Mouse (Mus musculus) brown adipose tissue, adult 24 weeks (tissue): Measurements from ENCODE around the gene Fgf8. TPM values are rescaled to one million over a fixed set of nuclear protein-coding genes. Genes with fewer than 3 reads are reported as not detected.

Experiments
- H3K27ac ChIP-seq: fragments of 200-500 bp; replicated peaks from 2 replicates; pipeline ENCODE4 v1.5.1; 2012; ENCODE audit warnings: low read depth, mild to moderate bottlenecking, low read length
- H3K4me1 ChIP-seq: fragments of 200-500 bp; 2 replicates; pipeline ENCODE4 v1.6.1; 2012; ENCODE audit warnings: low read length, mixed read lengths; ENCODE audit not compliant: control insufficient read depth, insufficient read depth, insufficient read length
- H3K4me3 ChIP-seq: fragments of 200-500 bp; 2 replicates; pipeline ENCODE4 v1.5.1; 2012; ENCODE audit warnings: low read depth, mild to moderate bottlenecking, low read length, moderate library complexity; ENCODE audit not compliant: insufficient read depth
- polyA plus RNA-seq: library from polyadenylated mRNA; stranded (reverse); fragments of >200 nt; gene quantifications from 2 replicates; pipeline ENCODE4 v1.2.4, GENCODE M21; 2012; ENCODE audit not compliant: missing spikeins, insufficient read depth, insufficient read length

Fgf8 gene
- polyA plus RNA-seq, 1 experiment, result not detected

DNA sequence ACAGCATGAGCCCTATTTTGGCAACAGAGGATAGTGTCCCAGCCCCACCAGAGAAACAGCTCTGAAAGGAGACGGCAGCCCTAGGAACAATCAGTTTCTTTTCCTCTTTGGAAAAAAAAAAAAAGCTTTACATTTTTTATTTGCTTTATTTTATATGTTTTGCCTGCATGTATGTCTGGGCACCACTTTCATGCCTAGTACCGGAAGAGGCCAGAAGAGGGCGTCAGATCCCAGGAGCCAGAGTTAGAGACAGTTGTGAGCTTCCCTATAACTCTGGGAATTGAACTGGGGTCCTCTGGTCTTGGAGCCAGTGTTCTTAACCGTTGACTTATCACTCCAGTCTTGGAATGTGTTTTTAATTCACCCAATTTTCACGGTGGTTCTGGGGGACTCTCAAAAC is 20.5 kb downstream of the Fgf8 start:
- H3K4me1 ChIP-seq, result peaks cover 3% of the 10 kb centered on the region; the same call in 1 of the 2 replicates
- no peak overlapping the region for H3K27ac ChIP-seq
- no peak overlapping the region for H3K4me3 ChIP-seq

DNA sequence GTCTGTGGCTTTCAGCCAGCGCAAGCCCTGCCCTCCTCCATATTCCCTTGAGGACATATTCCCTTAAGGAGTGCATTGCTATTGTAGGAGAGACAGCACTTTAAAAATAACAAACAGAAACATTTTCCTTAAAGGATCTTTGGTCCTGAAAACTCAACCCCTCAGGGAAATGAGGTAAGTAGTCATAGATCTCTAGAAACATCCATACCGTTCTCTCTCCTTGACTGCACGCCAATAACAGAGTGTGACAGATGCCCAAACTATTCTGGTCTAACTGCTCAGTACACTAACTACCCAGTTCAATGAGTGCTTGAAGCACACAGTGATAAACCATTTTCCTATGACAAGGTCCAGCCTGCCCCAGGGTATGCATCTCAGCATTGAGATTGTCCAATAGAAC is 24.4 kb downstream of the Fgf8 start:
- Histone ChIP-seq H3K4me1 (peaks cover 3% of the 10 kb centered on the region; the same call in 1 of the 2 replicates), H3K4me3 (peak overlapping the region; percentile 25; the same call in 1 of the 2 replicates), H3K27ac (no peak overlapping the region)

GRCm38 (mm10) chr19:45717493-45718220 is 25.1 kb downstream of the Fgf8 start:
- peaks cover 3% of the 10 kb centered on the region; the same call in 1 of the 2 replicates for H3K4me1 ChIP-seq
- no peak overlapping the region for H3K27ac ChIP-seq
- H3K4me3 ChIP-seq, result peak overlapping the region; percentile 25; the same call in 1 of the 2 replicates

DNA sequence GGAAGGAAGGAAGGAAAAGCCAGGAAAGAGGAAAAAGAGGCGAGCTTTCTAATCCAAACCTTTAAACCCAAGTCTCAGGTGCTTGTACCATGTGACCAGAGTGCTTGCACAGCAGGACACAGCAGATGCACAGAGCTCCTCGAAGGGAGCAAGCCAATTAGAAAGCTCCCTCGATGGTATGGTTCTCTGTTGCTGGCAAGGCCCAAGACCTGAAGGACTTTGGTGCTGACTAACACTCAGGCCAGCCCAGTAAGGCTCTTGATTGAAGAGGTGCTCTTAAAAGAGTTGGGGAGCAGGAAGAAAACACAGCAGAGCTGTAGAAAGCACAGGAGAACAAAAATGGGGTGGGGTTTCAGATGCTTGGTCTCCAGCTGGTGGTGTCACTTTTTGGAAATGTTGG is 34.0 kb downstream of the Fgf8 start:
- Histone ChIP-seq H3K4me1 (no peaks in the 10 kb centered on the region), H3K4me3 (no peak overlapping the region), H3K27ac (no peak overlapping the region)

- H3K4me1 ChIP-seq, result no peaks in the 10 kb centered on the region
- no peak overlapping the region for H3K27ac ChIP-seq
- no peak overlapping the region for H3K4me3 ChIP-seq
Observed at GRCm38 (mm10) chr19:45696281-45696600, 46.5 kb downstream of the Fgf8 start.

DNA sequence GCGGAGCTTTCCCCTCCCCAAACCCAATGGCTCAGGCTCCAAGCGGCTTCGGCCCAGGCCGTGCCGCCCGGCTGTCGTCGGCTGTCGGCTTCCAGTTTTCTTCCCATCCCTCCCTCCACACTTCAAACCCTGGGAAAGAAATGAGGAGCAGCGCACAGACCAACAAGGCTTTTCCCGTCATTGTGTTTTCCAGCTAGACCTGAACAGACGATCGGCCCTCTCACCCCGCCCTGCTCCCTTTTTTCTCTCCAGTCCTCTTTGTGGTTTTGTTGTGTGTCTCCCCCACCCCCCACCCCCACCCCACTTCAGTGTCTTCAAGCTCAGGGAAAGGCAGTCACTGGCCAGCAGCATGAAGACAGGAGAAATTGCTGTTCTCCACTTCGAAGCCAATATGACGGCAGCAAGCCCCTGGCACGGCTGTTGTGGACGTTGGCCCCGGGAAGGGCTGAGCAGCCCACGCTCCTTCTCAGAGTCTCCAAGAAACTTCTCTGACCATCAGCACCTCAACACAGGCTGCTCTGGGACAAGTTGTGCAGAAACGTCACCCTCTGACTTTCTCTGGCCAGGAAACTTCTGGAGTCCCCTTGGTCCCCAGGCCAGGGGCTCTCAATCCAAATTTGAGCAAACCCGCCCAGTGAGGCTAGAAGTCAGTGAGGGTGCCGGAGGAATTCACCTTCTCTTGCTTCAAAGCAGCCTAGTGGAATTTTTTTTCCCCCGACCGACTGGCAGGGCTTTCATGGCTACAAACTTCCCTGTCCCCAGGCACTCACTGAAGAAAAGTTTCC is 47.0 kb downstream of the Fgf8 start:
- H3K4me3 ChIP-seq, result no peak overlapping the region
- H3K4me1 ChIP-seq, result no peaks in the 10 kb centered on the region
- no peak overlapping the region for H3K27ac ChIP-seq

- Histone ChIP-seq H3K27ac (no peak overlapping the region), H3K4me3 (no peak overlapping the region), H3K4me1 (no peaks in the 10 kb centered on the region)
Observed at GRCm38 (mm10) chr19:45694056-45694455, 48.7 kb downstream of the Fgf8 start.

DNA sequence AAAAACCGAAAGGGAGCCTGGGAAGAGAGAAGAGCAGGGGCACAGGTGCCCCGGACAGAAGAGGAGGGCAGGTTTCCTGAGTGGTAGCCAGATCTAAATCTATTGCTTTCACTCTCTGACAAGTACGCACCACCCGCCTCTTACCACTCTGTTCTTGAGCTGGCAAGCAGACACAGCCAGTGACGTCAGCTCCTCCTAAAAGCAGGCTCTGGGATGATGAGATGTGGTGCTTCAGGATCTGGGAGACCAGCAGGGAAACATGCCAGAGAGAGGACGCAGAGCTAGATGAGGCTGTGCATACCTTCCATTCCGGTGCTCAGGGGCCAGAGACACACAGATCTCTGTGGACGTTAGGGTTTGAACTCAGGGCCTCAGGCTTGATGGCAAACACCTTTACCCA is 50.5 kb downstream of the Fgf8 start:
- H3K27ac ChIP-seq, result no peak overlapping the region
- no peaks in the 10 kb centered on the region for H3K4me1 ChIP-seq
- no peak overlapping the region for H3K4me3 ChIP-seq

DNA sequence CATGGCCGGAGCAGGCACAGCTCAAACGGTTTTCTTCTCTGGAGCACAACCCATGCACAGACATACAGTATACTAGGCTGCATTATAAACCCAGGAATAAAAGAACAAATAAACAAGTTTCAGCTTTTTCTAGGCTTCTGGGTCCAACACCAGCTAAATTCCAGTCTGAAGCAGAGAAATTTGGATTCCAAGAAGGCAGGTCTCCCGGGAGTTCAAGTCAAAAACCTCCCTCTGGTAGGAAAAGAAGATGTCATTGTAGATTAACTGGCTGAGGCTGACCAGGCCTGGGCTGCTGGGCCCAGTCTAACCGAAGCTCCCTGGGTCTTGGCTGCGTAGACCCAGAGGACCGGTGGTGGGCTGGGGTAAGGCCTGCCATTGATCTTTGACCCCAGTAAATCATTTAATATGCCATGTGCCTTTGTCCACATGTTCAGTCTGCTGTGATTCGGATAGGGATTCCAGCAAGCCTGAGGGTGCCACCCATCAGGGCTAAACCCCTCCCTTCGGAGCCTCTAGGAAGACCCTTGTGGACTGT is 51.6 kb downstream of the Fgf8 start:
- no peak overlapping the region for H3K27ac ChIP-seq

GRCm38 (mm10) chr19:45687001-45687400 is 55.7 kb downstream of the Fgf8 start:
- Histone ChIP-seq H3K27ac (no peak overlapping the region), H3K4me3 (no peak overlapping the region), H3K4me1 (no peaks in the 10 kb centered on the region)

More for the DNA sequence above, 51.6 kb downstream of the Fgf8 start:
- Histone ChIP-seq H3K4me1 (no peaks in the 10 kb centered on the region), H3K4me3 (no peak overlapping the region)

Other genes with a start within 250 kb of the Fgf8 start
- 6.2 and 6.3 TPM in 2 replicates for gene Poll, start 182.4 kb downstream of the Fgf8 start, polyA plus RNA-seq
- 20.1 and 26.1 TPM in 2 replicates for gene Gm17018, start 182.3 kb downstream of the Fgf8 start, polyA plus RNA-seq
- 32.7 and 59.3 TPM in 2 replicates for gene Fbxw4, start 82.6 kb downstream of the Fgf8 start, polyA plus RNA-seq
- gene Npm3, start 6.7 kb upstream of the Fgf8 start, polyA plus RNA-seq, result 26.4 and 35.8 TPM in 2 replicates
- 24.6 and 48.1 TPM in 2 replicates for gene Mgea5, start 40.9 kb upstream of the Fgf8 start, polyA plus RNA-seq
- gene Kcnip2, start 73.1 kb upstream of the Fgf8 start, polyA plus RNA-seq, result not detected in 2 replicates